Mouse (Mus musculus): ENCODE data around the gene Aldh3b3.

GRCm38 (mm10) chr19:4005091-4005490 is 46.6 kb downstream of the Aldh3b3 start:
- no peak for TF ChIP-seq CTCF (IDR thresholded peaks at IDR 0.05; ENCODE audit: borderline replicate concordance, control insufficient read depth, extremely low read depth, insufficient read depth, low read length, poor library complexity)
- TF ChIP-seq POLR2A (IDR thresholded peaks at IDR 0.05; ENCODE audit: control insufficient read depth, extremely low read depth, insufficient read depth, low read length, poor library complexity) = no peak
